Mouse (Mus musculus): ENCODE measurements around the gene Cd40. TPM values are rescaled to one million over a fixed set of nuclear protein-coding genes. Genes with fewer than 3 reads are reported as not detected.

Gene Cd40
- total RNA-seq, 2 experiments from 2014 or later: 1.6 to 2.3 TPM

- no peak for DNase-seq
Measured at GRCm38 (mm10) chr2:165100749-165101148, 45.3 kb downstream of the Cd40 start.

GRCm38 (mm10) chr2:165102920-165103319 lies 47.5 kb downstream of the Cd40 start:
- DNase-seq: no peak

- no peak for DNase-seq
Measured at GRCm38 (mm10) chr2:165105513-165106079, 50.2 kb downstream of the Cd40 start.

- DNase-seq: no peak
Measured at GRCm38 (mm10) chr2:165106585-165106984, 51.2 kb downstream of the Cd40 start.

- peak; percentile 73 to 86 for DNase-seq
Measured at GRCm38 (mm10) chr2:165112149-165112548, 56.7 kb downstream of the Cd40 start.

GRCm38 (mm10) chr2:165113733-165114132 lies 58.3 kb downstream of the Cd40 start:
- DNase-seq: no peak

- DNase-seq: no peak
Measured at GRCm38 (mm10) chr2:165120765-165121164, 65.3 kb downstream of the Cd40 start.

GRCm38 (mm10) chr2:165121206-165121840 lies 65.9 kb downstream of the Cd40 start:
- no peak for DNase-seq

Other genes starting within 250 kb of the Cd40 start
- gene Zswim1, start 232.9 kb upstream of the Cd40 start, total RNA-seq (2021): 1 to 10 TPM; 3.8 to 3.9 TPM
- gene Spata25, start 227.1 kb upstream of the Cd40 start, total RNA-seq (2021): under 1 TPM; 0.67 to 0.75 TPM
- gene Ctsa, start 222.8 kb upstream of the Cd40 start, total RNA-seq (2021): 10 to 100 TPM; 80.8 to 98.1 TPM
- gene Neurl2, start 222.2 kb upstream of the Cd40 start, total RNA-seq (2021): 10 to 100 TPM; 50.5 to 55.8 TPM
- gene Pltp, start 197.9 kb upstream of the Cd40 start, total RNA-seq (2021): 10 to 100 TPM; 37.7 to 39.3 TPM
- gene Pcif1, start 176.3 kb upstream of the Cd40 start, total RNA-seq (2021): 10 to 100 TPM; 27.3 to 30.5 TPM
- 1 to 10 TPM; 6.8 to 7.7 TPM for gene Zfp335, start 143.9 kb upstream of the Cd40 start, total RNA-seq (2021)
- 1 to 10 TPM; 1.3 to 1.6 TPM for gene Mmp9, start 114.8 kb upstream of the Cd40 start, total RNA-seq (2021)
- 1 to 10 TPM; 2.0 to 2.3 TPM for gene Slc12a5, start 94.8 kb upstream of the Cd40 start, total RNA-seq (2021)
- 10 to 100 TPM; 17.7 to 19.9 TPM for gene Ncoa5, start 20.8 kb upstream of the Cd40 start, total RNA-seq (2021)
- not detected for gene 1700025C18Rik, start 35.1 kb downstream of the Cd40 start, total RNA-seq (2021)
- 1 to 10 TPM in 1 of 2 experiments, under 1 TPM in 1; 0.52 to 1.0 TPM for gene Cdh22, start 179.2 kb downstream of the Cd40 start, total RNA-seq (2021)
- gene Slc35c2, start 232.2 kb downstream of the Cd40 start, total RNA-seq (2021): 10 to 100 TPM; 16.3 to 18.0 TPM

Measured in heart, adult 18-20 months (tissue).